Mouse (Mus musculus): ENCODE data around the gene Hs1bp3.

DNA sequence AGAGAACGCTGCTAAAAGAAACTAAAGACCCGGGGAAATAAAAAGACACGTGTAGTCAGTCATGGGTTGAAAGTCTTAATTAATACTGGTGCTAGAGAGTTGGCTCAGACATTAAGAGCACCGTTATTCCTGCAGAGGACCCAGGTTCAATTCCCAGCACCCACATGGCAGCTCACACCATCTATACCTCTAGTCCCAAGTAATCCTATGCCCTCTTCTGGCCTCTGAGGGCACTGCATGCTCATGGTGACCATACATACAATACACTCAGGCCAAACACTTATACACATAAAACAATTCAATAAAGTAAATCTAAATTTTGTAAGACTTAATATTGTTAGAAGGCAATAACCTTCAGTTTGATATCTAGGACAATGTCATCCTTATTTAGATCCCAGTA is 41.8 kb downstream of the Hs1bp3 start:
- TF ChIP-seq POLR2A (IDR thresholded peaks at IDR 0.05; ENCODE audit: extremely low read depth, insufficient read depth, low read length), result no peak
- TF ChIP-seq CTCF (IDR thresholded peaks at IDR 0.05; ENCODE audit: extremely low read depth, insufficient read depth, low read length), result no peak

Data from cortical plate, adult 2 months (tissue).